Mouse (Mus musculus): ENCODE measurements at regions not wholly inside any gene's neighbourhood (a gene's known extent, or its start where the extent isn't known, plus 50 kb on each side); places are given as distances from the start of the nearest gene placed in this dataset.

DNA sequence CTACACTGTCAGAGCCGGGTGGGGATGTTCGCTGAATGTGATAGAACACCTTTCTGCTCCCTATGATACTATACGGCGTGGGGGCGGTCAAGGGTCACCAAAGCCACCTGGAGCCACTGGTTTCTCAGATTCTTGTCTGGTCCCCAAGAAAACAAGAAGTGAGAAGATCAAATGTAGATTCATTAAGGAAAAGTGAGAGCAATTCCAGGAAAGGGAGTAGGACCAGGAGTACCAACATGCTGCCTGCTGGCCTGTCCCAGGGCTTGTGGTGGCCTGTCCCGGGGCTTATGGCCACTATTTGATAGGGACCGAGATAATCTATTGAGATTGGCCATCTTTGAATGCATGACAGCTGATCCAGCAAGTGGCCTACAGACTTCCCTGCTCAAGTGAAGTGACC, 58.8 kb upstream of the Fut8 start:
- DNase-seq: no peak

DNA sequence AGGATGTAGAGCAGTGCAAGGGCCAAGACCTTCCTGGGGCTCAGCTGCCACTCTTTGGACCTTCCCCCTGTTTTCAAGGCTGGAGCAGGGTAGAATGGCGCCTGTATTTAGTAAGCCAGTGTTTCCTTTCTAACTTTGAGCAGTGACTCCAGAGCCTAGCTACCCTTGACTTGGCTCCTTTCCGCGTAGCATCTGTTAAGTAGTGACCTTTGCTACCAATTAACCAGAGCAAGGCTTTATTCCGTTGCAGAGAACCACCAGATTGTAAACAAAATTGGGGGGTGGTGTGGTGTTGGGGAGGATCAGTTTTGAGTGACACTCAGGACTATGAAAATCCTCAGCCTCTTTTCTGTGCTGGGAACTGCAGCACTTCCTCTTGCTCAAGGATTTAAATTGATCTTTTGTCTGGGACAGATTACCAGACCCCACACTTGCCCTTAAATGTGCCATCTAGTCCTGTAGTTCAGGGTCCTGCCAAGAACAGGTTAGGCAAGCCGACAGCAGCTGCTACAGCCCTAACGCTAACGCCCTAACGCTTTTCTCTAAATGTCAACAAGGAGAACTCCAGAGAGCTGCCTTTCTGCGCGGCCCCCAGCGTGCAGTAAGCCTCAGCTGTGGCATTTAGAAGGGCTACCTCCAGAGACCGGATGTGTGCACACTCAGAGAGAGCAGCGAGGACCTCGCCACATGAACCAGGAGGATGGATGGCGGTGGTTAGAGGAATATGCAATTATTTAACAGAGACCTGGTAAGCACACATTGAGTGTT, 59.9 kb upstream of the Fut8 start:
- DNase-seq: peak; percentile 67

DNA sequence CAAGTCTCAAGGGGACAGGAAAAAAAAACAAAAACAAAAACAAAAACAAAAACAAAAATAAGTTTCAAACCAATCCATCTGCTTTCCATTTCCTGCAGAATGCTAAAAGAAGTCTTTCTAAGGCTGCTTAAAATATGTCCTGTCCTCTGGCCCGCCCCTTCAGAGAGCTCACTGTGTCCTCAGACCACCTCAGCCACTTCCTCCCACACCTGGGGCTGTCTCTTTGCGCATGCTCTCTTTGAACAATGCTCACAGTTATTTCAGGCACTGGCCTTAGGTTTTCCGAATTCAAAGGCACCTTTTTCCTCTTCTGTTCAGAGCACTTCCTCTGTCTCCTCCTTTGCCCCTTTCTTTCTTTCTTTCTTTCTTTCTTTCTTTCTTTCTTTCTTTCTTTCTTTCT, 60.6 kb upstream of the Fut8 start:
- DNase-seq: peak; percentile 81

DNA sequence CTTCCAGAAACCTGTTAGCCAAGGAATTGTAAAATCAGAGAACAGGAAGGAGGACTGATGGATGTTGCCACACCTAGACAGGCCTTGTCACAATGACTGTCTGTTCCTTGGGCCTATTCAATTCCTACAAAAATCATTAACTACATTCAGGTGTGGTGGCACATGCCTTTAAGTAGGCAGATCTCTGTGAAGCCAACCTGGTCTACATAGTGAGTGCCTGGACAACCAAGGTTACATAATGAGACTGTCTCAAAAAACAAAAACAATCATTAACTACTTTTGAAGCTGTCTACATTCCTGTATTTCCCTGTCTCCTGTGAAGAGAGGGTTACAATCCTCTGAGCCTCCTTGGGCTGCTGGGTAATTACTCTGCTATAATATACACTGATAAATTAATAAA, 63.9 kb upstream of the Fut8 start:
- DNase-seq: no peak

DNA sequence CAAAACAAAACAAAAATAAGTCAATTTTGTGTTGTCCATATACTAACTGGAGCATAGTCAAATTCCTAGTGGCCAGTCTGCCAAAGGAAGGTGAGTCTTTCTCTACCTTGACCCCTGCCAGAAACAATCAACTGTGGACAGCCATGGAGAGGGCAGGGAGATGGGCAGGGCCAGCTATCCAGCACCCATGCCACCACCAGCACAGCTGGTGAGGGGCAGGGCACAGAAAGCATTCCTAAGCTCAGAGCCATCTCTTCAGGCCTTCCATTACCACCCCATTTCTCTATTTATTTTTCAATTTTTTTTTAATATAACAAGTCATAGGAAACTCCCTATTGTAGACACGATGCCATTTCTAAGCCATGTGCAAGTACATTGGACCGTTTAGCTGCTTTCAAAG, 65.4 kb upstream of the Fut8 start:
- DNase-seq: no peak

DNA sequence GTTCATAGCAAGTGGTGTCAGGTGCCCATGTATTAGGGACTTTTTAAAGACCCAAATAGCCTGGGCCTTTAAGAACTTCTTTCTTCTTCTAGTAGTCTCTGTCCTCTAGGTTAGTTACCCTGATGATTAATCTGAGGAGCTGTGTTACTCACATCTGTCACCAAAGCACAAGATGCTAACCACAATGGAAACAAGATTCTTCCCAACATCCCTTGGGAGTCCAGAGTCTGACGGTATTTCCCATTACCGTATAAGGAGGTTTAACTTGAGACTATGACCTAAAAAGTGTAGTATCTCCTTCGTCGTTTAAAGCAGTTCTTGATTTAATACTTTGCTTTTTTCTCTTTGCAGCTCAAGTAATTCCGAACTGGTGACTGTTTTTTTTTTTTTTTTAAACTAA, 67.7 kb upstream of the Fut8 start:
- DNase-seq: no peak

DNA sequence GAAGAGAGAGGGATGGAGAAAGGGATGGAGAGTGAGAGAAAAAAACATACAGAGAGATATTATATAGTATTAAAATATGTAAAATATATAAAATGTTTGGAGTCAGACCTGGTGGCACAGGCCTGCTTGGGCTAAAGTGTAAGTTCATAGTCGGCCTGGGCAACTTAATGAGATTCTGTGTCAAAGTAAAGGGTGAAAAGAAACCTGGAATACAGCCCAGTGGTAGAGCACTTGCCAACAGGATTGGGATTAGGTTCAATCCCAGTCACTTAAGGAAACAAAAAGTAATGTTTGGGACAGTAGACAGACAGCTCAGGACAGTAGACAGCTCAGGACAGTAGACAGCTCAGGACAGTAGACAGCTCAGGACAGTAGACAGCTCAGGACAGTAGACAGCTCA, 69.6 kb upstream of the Fut8 start:
- DNase-seq: no peak

DNA sequence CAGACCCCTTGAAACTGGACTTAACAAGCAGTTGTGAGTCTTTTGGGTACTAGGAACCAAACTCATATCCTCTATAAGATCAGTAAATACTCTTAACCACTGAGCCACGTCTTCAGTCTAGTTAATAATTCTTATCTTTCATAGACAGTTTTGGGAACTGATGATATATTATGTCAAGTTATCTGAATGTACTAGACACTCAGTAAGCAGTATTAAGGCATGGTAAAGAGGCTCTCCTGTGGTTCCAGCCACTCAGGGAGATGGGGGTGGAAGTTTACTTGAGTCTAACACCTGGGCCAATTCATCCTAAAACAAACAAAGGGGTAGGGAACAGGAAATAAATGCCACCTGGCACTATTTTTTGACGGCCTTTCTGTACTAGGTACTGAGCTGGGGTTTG, 81.2 kb upstream of the Fut8 start:
- no peak for DNase-seq

DNA sequence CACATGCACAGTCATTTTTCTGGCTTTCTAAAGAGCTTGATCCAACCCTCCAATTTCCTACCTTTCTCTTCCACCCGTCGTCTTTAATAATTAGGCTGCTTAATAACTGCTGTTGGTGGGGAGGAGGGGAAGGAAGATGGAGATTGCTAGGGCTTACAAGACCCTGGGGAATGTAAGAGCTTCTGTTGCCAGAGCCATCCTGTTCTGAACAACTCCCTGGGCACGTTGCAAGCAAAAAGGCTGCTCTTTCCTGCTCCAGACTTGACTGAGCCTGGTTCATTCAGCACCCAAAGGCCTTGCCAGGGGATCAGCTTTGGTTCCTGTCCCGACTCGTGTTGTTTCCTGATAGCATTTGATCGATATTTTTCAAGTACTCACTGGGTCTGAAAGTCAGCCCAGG, 82.3 kb upstream of the Fut8 start:
- DNase-seq: no peak

DNA sequence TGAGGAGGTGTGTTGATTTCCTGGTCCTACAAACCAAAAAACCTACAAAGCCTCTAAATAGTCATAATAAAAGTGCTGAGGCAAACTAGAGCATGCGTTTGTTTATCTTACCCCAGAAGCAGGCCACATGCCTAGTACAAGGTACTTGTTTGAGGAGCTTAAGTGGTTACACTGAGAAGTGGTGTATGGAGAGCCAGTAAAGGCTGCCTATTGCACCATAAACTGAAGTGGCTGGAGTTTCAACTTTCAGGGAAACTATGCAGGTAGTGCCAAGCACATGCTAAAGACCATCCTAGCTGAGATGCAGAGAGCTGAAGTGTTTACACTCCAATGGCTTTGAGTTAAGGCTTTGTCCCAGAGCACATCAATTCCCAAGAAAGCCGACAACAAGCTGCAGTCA, 86.5 kb upstream of the Fut8 start:
- DNase-seq: no peak

DNA sequence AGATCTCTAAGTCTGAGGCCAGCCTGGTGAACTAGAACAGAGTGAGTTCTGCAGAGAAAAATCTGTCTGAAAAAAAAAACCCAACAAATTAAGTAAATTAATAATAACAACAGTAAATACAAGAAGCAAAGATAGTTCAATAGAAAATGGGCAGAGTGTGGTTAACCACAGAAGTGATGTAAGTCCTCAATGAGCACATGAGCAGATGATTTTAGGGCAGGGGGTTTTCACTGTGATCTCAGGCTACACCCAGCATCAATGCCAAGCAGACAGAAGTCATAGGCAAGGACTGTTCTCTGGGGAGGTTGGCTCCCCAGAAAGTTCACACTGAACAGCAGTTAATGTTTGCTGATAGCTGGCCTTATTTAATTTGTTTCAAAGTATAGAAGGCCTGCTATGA, 88.1 kb upstream of the Fut8 start:
- no peak for DNase-seq

DNA sequence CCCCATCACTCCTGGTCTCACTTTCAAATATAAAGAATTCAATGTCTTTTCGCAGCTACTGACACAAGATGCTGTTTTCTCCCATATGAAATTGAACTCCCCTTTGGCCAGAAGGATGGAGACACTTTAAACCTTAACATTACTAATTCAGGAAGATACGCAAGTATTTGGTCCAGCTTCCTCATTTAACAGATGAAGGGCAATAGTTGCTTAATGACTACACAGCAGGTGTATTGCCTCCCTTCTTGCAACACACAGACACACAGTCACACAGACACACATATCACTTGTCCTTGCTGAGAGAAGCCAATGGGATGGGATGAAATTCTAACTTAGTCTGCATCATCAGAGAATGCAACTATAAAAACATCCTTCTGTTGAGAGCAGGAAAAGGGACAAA, 89.8 kb upstream of the Fut8 start:
- DNase-seq: no peak

DNA sequence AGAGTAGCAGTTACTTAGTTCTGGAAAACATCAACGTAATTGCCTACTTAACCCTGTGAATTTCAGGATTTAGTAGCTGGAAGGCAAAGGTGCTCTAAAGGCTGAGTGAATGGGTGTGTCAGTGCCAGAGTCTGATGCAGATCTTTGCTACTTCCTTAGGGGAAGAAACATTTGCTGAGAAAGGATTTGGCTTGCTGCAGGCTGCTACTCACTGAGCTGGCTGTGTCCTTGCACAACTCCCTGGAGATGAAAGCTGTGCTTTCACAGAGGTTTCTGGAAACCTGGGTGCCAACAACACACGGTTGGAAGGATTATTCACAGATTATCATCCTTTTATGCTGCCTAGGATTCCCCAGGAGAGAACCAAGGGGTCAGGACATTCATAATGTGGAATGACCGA, 94.0 kb upstream of the Fut8 start:
- DNase-seq: no peak

DNA sequence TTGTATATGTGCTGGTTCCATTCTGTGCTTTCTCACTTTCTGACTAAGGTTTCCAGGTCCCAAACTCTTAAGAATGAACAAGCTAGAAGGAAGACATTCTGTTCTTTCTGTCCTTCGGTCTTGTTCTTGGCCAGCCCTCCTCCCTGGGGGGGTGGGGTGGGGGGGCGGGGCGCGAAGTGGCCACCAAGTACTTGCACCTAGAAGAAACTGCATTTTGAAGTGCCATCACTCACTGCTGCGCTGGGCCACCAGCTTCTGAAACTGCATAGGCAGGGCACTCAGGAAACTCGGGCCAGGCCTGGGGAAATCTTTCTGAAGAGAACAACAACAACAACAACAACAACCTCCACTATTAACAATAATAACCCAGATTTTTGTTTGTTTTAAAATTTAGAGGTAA, 94.4 kb upstream of the Fut8 start:
- no peak for DNase-seq

DNA sequence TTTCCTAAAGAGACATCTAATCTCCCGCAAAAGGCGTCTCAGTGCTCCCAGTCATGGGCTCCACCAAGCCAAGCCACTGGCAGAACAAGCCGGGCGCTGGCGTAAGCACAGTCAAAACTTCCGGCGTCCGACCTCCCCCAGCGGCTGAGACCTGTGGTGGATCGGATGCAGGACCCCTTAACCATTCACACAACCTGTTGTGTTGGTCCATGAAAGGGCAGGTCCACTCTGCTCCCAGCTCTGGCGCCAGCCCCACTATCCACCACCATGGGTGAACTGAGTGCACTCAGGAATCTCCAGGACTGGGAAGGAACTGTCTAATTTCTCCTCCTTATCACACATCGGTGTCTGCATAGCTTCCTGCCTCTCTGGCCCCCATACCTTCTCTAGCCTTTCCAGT, 94.8 kb upstream of the Fut8 start:
- DNase-seq: no peak

DNA sequence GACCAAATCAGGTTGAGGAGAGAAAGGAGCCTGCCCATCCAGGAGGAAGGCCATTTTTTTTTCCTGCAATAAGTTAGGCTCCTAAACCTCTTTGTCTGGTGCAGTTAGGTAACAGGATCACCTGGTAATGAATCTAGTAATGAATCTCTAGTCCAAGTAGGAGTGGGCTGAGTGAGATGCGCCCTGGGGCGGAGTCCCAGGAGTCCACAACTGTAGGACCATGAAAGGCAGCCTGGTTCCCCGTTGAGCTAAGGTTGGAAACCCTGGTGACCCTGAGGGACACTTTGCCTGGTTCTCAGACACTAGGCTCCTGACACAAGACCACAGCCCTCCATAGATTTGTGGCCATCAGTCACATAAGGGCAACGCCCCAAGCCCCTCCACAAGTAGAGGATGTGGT, 95.7 kb upstream of the Fut8 start:
- DNase-seq: no peak

DNA sequence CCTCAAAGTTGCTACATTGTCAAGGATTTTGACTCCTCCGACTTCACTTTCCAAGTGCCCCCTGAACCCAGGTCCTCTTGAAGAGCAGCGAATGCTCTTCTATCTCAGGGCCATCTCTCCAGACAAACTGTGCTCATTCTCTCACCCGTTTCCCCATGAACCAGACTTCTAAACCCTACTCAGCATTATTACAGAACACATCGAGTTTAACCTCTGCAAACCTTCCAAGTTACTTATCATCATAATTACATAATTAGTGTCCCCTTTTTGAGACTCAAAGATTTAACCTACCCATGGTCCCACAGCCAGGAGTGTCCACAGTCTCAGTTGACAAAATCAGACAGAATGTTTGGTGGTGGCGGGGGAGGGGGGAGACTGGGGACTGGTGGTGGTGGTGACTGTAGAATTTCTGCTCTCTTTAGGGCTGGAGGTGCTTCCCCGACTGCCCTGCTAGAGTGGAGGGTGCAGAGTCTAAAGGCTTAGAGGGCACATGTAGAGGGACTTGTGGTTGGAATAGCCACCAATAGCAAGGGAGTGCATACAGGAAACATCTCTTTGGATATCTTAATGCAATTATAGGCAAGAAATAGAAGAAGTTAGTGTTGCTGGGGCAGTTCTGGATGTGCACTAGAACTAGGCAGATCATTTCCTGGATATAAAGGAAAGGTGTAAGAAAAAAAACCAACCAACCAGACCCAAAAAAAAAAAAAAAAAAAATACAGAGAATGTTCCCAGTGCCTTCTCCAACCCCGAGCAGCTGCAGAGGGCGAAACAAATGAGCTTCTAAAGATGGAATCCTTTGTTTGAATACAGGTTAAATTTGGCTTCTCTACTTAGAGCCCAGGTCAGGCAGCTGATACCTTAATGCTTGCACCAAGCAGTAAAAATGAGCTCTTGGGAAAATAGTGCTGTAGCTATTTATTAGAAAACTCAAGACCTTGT, 96.4 kb upstream of the Fut8 start:
- DNase-seq: no peak

DNA sequence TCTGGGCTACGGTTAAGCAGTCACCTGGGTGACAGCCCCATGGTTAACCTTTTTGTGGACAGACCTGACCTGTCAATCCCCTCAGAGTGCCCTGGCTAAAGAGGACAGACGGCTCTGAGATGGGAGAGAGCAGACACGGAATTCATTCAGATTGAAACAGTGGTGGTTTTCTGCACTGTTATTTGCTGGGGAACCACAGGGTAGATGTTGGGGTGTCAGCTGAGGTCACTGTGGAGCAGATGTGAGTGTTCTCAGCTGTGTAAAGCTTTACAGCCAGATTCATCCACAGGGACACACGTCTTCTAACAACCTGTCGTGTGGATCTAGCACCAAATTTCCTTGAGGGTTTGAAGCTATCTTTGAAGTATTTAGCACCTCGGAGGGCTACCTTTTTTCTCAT, 97.3 kb upstream of the Fut8 start:
- DNase-seq: no peak

DNA sequence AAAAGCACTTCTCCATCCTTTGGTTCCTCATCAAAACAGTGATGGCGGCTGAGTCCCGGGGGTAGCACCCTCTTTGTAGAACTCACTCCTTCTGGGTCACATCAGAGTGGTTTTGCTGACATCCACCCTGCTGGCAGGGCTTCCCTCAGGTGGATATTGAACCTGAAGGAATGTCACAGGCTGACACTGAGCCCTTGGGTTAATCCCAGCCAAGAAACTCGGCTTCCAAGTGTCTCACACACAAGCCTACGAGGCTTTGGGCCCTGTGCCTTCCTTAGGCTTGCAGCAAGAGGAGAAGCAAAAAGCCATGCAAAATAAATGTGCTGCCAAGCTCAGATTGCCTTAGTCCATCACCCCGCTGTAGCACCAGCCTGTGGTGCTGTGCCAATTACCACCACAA, 97.8 kb upstream of the Fut8 start:
- no peak for DNase-seq

DNA sequence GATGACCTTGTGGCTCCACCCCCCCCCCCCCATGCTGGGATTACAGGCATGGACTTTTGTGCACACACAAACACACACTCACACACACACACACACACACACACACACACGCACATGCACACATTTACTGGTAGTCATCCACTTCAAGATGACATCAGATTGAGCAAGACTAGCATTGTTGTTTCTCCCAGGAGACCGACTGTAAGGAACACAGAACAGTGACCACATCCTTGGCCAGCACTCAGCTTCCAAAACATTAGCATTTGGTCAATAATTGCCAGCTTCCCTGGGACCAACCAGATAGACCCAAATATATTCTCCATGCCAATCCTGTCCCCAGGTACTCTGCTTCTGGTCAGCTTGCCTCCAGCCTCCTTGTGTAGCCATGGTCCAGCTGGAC, 98.2 kb upstream of the Fut8 start:
- no peak for DNase-seq

DNA sequence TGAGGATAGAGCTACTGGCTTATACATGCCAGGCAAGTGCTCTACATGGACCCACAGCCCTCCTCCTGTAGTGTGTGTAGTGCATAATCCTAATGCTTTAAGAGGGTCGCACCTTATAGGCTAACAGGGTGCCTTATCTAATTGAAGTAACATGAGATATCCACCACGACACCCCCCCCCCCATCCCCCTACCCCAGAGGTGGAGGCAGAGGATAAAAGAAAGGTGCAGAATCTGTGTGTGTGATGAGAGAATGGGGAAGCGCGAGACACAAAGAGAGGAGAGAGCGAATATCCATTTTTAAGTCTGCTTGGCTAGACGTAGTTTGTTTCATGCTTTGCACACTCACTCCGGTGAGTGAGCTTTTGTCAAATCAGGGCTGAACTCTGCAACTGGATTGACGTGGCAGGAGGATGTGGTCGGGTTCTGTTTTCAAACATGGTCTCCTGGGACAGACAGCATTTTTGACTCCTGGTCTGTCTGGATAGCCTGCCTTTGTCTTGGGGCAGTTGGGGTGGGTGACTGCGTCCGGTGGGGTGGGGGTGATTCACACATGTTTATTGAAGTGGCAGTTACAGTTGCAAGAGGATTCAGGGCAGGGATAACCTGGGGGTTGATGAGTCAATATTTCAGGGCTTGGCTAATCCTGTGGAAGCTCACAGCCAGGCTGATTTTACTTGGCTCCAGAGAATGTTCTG, 99.3 kb upstream of the Fut8 start:
- no peak for DNase-seq

DNA sequence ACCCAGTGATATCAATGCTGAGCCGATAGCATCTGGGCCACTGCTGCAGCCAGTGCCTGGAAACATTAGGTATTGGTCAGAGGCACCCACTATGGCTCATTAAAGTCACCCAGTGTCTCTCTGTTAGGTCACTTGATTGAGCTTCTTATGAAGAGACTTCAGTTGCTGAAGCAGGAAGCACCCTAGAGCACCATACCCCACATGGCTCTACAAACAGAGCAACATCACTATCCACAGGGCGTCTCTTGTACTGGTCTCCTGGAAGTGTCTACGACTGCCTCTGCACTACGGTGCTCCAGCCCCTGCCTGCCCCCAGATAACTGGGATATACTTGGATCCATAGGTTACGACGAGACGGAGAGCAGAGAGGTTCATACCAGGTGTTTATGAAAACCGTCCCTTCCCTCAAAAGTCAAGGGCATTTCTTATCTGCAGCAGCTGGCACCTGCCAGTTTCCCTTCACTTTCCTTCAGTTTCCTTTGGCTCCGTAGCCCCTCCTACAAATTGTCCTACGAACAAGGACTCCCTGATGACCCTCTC, 100.6 kb upstream of the Fut8 start:
- no peak for DNase-seq

DNA sequence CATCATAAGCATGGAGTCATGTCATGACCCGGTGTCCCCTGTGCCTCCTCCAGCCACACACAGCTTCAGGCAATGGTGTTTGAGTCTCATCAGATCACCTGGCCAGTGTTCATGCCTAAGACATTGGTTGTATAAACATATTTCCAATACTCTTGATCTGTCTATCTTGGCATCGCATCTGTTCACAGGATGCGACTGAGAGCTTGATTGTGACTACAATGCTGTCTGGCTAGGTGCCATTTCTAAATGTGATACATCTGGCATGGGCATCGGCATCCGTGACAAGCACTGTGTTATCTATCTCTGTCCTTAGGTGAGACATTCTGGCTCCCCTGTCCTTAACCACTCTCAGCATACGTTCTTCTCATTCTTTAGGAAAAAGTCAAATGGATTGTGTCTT, 102.3 kb upstream of the Fut8 start:
- DNase-seq: no peak

DNA sequence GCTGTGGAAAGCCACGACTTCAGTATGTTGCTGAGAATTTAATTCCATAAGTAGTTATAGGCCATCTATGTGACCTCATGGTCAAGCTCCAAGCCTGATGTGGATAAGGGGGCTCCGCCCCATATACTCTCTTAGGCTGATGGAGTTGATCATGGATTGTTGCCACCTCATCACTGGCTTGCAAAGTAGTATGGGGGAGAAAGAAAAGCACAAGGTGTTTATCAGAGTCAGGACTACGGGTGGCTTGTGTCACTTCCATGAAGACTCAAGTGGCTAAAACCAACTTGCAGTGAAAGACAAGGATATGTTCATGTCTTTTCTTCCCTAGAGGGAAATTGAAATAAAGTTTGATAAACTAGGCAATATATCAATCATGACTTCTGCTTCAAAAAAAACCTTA, 102.9 kb upstream of the Fut8 start:
- no peak for DNase-seq

Data from thymus, postnatal 14 days (tissue).